Mouse (Mus musculus) heart, embryonic 15.5 days (tissue): Measurements from ENCODE around the gene Itm2a. TPM values are rescaled to one million over a fixed set of nuclear protein-coding genes. Genes with fewer than 3 reads are reported as not detected.

Experiments
- ATAC-seq: fragments of 200-750 bp; cut with Nextera tagmentation; replicated peaks from 2 replicates; pipeline ENCODE4 v1.8.0; 2017; ENCODE audit warnings: low read depth, moderate TSS enrichment; ENCODE audit not compliant: insufficient number of reproducible peaks, insufficient read depth, low FRiP score
- H3K27ac ChIP-seq: fragments of 300-500 bp; sonication (generic); 2 replicates; pipeline ENCODE4 v1.5.1; 2015; ENCODE audit warnings: mild to moderate bottlenecking, inconsistent platforms
- H3K27me3 ChIP-seq: fragments of 300-500 bp; sonication (generic); 2 replicates; pipeline ENCODE4 v1.6.1; 2015; ENCODE audit warnings: inconsistent platforms
- H3K36me3 ChIP-seq: fragments of 300-500 bp; sonication (generic); 2 replicates; pipeline ENCODE4 v1.6.1; 2015; ENCODE audit warnings: mild to moderate bottlenecking, inconsistent platforms
- H3K4me1 ChIP-seq: fragments of 300-500 bp; sonication (generic); replicated peaks from 2 replicates; pipeline ENCODE4 v1.6.1; 2015; ENCODE audit warnings: inconsistent platforms
- H3K4me2 ChIP-seq: fragments of 300-500 bp; sonication (generic); 2 replicates; pipeline ENCODE4 v1.6.1; 2015; ENCODE audit warnings: inconsistent platforms, mild to moderate bottlenecking, moderate library complexity
- H3K4me3 ChIP-seq: fragments of 300-500 bp; sonication (generic); 2 replicates; pipeline ENCODE4 v1.5.1; 2015; ENCODE audit warnings: mild to moderate bottlenecking, inconsistent platforms
- H3K9ac ChIP-seq: fragments of 300-500 bp; sonication (generic); 2 replicates; pipeline ENCODE4 v1.6.1; 2015; ENCODE audit warnings: mild to moderate bottlenecking, inconsistent platforms
- H3K9me3 ChIP-seq: fragments of 300-500 bp; sonication (generic); replicated peaks from 2 replicates; pipeline ENCODE4 v1.6.1; 2016; ENCODE audit warnings: inconsistent platforms
- WGBS: fragments of 180-500 bp; shearing (Covaris S2); methylation state at CpG from one replicate; pipeline ENCODE4 v1.1.7; 2015; ENCODE audit warnings: mixed read lengths; 5-methylcytosine and 5-hydroxymethylcytosine counted together
- polyA plus RNA-seq: library from polyadenylated mRNA; unstranded; fragments of >200 nt; fragmentation: Nextera tagmentation; extraction: Ambion mirVana; gene quantifications from 2 replicates; pipeline ENCODE4 v1.2.1, GENCODE M21; 2015

The Itm2a gene
- polyA plus RNA-seq, result 359 and 376 TPM in 2 replicates

DNA sequence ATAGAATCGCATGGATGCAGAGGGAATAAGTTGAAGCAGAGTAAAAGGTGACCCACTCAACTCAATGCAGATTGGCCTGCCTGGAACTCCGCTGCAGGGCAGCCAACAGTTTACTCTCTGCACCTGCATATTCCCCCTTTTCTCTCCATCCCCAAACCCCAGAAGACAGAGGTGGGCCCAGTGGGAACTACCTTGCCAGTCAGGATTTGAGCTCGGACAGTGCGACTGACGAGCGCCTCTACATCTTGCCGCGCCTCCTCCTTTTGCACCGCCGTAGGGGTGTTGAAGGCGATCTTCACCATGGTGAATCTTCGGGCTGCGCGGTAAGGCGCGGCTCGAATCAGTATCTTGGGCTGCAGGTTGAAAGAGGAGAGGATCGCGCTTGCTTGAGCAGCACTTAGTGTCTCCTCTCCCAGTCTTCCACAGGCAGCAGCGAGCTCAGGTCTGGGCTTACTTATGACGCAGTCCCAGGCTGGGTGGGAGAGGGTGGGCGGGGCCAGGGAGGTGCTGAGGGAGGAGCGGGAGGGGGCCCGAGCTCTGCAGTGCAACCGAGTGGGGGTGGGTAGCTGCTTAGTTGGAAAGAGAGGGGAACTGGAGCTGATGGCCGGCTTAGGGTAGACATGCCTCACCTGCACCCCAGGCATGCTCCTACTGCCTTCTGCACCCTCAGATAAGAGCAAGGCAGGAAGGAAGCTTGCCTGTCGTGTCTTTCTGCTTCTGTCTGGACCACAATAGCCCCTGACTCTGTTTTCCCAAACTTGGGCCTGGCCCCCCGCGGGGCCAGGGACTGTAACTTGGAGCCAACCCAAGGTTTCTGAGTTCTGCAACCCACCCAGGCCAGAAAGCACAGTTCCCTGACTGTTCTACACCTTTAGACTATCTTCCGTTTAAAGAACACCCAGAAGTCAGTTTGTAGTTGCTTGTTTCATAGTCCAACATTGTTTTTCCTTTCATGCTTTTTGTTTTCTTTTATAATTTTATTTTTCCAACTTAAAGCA lies at the start of gene Itm2a:
Gene Itm2a (minus strand): TSS at position 462 of the 998 bp plus-strand sequence.
- peak; percentile 93 for ATAC-seq

DNA sequence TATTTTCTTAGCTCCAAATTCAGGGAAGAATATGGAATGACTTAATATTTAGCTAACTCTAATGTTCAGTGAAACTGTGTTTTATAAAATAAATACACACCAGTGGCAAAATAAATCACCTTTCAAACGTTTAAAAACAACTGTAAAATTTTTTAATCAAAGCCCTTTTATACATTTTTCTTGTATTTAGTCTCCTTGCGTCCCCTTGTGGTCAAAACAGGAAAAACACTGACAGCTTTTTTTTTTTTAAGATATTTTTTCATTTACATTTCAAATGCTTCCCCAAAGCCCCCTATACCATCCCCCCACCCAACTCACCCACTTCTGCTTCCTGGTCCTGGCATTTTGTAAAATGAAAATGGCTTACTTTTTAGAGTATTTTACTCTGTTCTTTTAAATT lies 32.7 kb upstream of the Itm2a start:
- no peak overlapping the region for H3K27ac ChIP-seq
- no peaks in the 10 kb centered on the region for H3K9me3 ChIP-seq
- WGBS, result 1% methylated on average over 2 of the region's 2 CpGs
- no peak overlapping the region for H3K4me2 ChIP-seq
- no peaks in the 10 kb centered on the region for H3K4me1 ChIP-seq
- no peak overlapping the region for H3K9ac ChIP-seq
- no peak for ATAC-seq
- no peaks in the 10 kb centered on the region for H3K27me3 ChIP-seq
- no peaks in the 10 kb centered on the region for H3K36me3 ChIP-seq
- H3K4me3 ChIP-seq, result no peak overlapping the region

More for the DNA sequence above, at the start of gene Itm2a:
- H3K4me1 ChIP-seq, result 0 out of 2 replicates have a peak, but pooled peaks cover 2% of the 10 kb centered on the region
- no peaks in the 10 kb centered on the region for H3K9me3 ChIP-seq
- H3K4me2 ChIP-seq, result peak within 1 kb of the TSS; percentile 63
- H3K9ac ChIP-seq, result peak within 1 kb of the TSS; percentile 68
- H3K36me3 ChIP-seq, result no peaks in the 10 kb centered on the region
- WGBS, result 9% methylated on average over 30 of the region's 30 CpGs
- peak within 1 kb of the TSS; percentile 76 for H3K27ac ChIP-seq
- H3K4me3 ChIP-seq, result peak within 1 kb of the TSS; percentile 66
- H3K27me3 ChIP-seq, result no peaks in the 10 kb centered on the region

DNA sequence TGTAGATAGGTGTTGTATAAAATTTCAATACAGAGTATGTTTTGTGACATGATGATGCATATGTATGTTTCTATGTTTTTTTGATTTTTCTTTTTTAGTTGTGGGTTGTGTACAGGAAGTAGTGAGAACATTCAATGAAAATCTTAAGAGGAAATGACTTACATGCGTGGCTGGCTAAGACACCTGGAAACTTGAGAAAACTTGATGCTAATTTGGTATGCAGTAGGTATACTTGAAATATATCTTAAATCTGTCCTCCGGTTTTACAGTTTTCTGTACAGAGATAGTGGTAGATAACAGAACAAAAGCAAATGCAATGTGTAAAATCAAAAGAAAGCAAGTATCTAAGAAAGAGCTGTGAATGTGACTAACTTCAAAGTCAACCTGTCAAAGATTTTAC lies 18.1 kb upstream of the Itm2a start:
- Histone ChIP-seq H3K27me3 (no peaks in the 10 kb centered on the region), H3K27ac (no peak overlapping the region), H3K4me1 (no peaks in the 10 kb centered on the region), H3K4me2 (no peak overlapping the region), H3K36me3 (no peaks in the 10 kb centered on the region), H3K9me3 (no peaks in the 10 kb centered on the region), H3K4me3 (no peak overlapping the region), H3K9ac (no peak overlapping the region)
- WGBS, result 70% methylated on average over 2 of the region's 2 CpGs
- ATAC-seq, result no peak

- H3K9me3 ChIP-seq, result no peaks in the 10 kb centered on the region
- ATAC-seq, result no peak
- H3K4me1 ChIP-seq, result no peaks in the 10 kb centered on the region
- no peaks in the 10 kb centered on the region for H3K27me3 ChIP-seq
- WGBS, result 69% methylated on average over 3 of the region's 3 CpGs
- no peak overlapping the region for H3K4me2 ChIP-seq
- H3K36me3 ChIP-seq, result no peaks in the 10 kb centered on the region
- H3K4me3 ChIP-seq, result no peak overlapping the region
- H3K9ac ChIP-seq, result no peak overlapping the region
- H3K27ac ChIP-seq, result no peak overlapping the region
These were observed 14.2 kb upstream of the Itm2a start for GRCm38 (mm10) chrX:107417345-107417744.

DNA sequence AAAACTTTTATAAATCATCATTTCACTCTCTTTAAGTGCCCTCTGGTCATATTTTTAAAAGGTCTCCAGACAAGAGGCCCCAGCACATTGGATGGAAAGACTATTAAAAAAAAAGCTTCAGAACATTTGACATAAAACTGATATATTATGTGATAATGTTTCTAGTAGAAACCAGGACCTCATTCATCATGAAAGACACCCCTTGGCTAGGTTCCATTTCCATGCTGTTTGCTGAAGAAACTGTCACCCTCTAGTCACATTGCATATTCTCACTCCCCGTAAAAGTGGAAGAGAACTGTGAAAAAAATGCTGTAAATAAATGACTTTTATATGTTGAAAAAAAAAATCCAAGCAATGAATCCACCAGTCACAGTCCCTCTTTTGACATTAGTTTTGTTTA lies 12.8 kb upstream of the Itm2a start:
- Histone ChIP-seq H3K4me1 (no peaks in the 10 kb centered on the region), H3K9me3 (no peaks in the 10 kb centered on the region), H3K27ac (no peak overlapping the region), H3K4me2 (no peak overlapping the region), H3K27me3 (no peaks in the 10 kb centered on the region), H3K4me3 (no peak overlapping the region), H3K36me3 (no peaks in the 10 kb centered on the region), H3K9ac (no peak overlapping the region)
- no peak for ATAC-seq
- WGBS, result 58% methylated on average over 1 of the region's 1 CpGs

DNA sequence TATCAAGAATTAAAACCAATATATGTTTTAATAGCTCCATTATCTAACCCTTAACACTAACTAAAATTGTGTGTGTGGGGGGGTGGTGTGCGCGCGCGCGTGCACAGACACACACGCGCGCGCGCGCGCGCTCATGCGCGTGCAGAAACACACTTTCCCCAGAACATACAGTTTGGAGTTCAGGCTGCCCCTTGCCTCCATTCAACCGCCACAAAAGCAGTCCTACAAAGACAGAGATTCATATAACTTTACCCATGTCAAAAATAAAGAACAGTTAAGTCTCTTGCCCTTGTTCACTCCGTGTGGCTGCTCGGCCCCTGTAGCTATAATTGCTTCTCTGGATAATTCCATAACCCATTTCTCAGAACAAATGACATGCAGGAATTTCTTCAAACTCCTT lies 695 bp downstream of the Itm2a start:
- ATAC-seq, result no peak
- Histone ChIP-seq H3K27me3 (no peaks in the 10 kb centered on the region), H3K27ac (peak overlapping the region; percentile 76), H3K36me3 (no peaks in the 10 kb centered on the region), H3K4me1 (0 out of 2 replicates have a peak, but pooled peaks cover 2% of the 10 kb centered on the region), H3K4me3 (peak overlapping the region; percentile 66), H3K4me2 (peak overlapping the region; percentile 63), H3K9me3 (no peaks in the 10 kb centered on the region), H3K9ac (peak overlapping the region; percentile 68)
- WGBS, result 24% methylated on average over 18 of the region's 18 CpGs

DNA sequence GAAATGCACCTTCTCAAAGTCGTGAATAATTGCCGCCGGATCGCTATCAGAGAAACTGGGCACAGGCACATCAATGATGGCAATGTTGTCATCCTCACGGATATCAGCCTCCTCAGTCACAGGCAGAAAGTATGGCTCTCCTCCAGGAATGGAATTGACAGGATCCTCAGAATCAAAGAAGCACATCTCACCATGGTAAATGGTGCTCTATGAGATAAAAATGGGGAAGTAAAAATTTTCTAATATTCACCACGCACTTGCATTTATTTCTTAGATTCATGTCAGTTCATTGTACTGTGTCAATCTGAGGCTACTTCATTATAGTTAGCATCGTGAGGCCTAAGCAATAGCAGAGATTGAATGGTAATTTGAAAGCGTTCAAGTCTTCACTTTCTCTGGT lies 4.1 kb downstream of the Itm2a start:
- Histone ChIP-seq H3K4me3 (no peak overlapping the region), H3K27me3 (no peaks in the 10 kb centered on the region), H3K9me3 (no peaks in the 10 kb centered on the region), H3K9ac (no peak overlapping the region), H3K4me1 (0 out of 2 replicates have a peak, but pooled peaks cover 2% of the 10 kb centered on the region), H3K4me2 (no peak overlapping the region), H3K36me3 (no peaks in the 10 kb centered on the region), H3K27ac (no peak overlapping the region)
- ATAC-seq, result no peak
- WGBS, result 83% methylated on average over 8 of the region's 8 CpGs

DNA sequence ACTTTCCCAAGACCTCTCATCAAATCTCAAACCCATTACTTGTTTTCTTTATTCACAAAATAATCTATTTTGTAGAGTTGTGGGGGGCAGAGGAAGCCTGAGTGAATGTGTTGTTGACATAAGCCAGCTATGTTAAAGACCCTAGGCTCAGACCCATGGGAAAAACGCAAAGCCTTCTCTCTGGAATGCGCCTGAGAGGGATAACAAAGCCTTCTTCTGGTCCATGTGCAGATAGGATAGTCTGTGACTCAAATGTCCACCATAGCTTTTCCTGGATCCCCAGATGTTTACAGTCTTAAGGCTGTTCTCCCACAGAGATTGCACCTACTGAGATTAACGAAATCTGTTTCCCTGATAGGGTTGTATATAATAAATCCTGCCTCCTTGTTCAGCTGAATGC lies 9.9 kb downstream of the Itm2a start:
- H3K36me3 ChIP-seq, result no peaks in the 10 kb centered on the region
- WGBS, result 42% methylated on average over 3 of the region's 3 CpGs
- ATAC-seq, result no peak

GRCm38 (mm10) chrX:107375329-107375728 lies 27.8 kb downstream of the Itm2a start:
- Histone ChIP-seq H3K4me2 (no peak overlapping the region), H3K27me3 (no peaks in the 10 kb centered on the region), H3K9me3 (no peaks in the 10 kb centered on the region), H3K4me3 (no peak overlapping the region), H3K27ac (no peak overlapping the region), H3K36me3 (no peaks in the 10 kb centered on the region), H3K9ac (no peak overlapping the region), H3K4me1 (no peaks in the 10 kb centered on the region)
- ATAC-seq, result no peak
- 45% methylated on average over 1 of the region's 1 CpGs for WGBS

More for the DNA sequence above, 9.9 kb downstream of the Itm2a start:
- H3K27ac ChIP-seq, result no peak overlapping the region
- H3K4me1 ChIP-seq, result no peaks in the 10 kb centered on the region
- no peaks in the 10 kb centered on the region for H3K27me3 ChIP-seq
- no peak overlapping the region for H3K9ac ChIP-seq
- H3K9me3 ChIP-seq, result no peaks in the 10 kb centered on the region
- H3K4me3 ChIP-seq, result no peak overlapping the region
- no peak overlapping the region for H3K4me2 ChIP-seq

Other genes starting within 250 kb of the Itm2a start
- gene Gpr174, start 147.5 kb downstream of the Itm2a start, polyA plus RNA-seq, result 0.10 and 0.30 TPM in 2 replicates